In the genomic region with DNA sequence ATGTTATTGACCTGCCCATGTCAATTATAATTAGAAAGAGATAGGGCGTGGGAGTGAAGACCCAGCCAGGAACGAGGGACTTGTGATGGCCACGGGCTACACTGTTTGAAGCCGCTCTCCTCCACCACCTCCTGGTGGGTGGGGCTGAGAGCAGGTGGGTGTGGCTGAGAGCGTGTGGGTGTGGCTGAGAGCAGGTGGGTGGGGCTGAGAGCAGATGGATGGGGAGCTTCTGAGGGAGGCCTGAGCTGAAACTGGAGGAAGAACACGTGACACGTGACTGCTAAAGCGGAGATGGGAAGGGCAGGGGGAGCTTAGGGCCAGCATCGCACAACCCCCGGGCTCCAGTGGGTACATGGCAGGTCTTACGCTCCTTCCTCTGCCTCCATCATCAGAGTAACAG, we compare ENCODE assay signal across 9 mouse cellular contexts. TPM values are rescaled to one million over a fixed set of nuclear protein-coding genes. Genes with fewer than 3 reads are reported as not detected.
A peak's percentile ranks its signal among the peaks of the same experiment; 100 is the strongest.
DNase-seq lines count a peak whose midpoint lies in the region; ATAC-seq lines count a peak whose summit lies in the region.
"Had no signal": no experiment of that assay in that cellular context is flagged by ENCODE, and none has a peak within 500 bp of the region (broad histone marks: within the 10 kb centered on the region; RNA-seq: fewer than 3 reads in every experiment).

No protein-coding gene starts in this region.

- H3K27me3 ChIP-seq in heart, embryonic 16.5 days (ENCODE audit: control insufficient read depth, insufficient read depth, low read length): no peaks in the 10 kb centered on the region
- no peaks in the 10 kb centered on the region for H3K27me3 ChIP-seq in kidney, embryonic 14.5 days (ENCODE audit: control insufficient read depth, insufficient read depth, low read length)
- no peaks in the 10 kb centered on the region for H3K27me3 ChIP-seq in neural tube, embryonic 11.5 days (ENCODE audit: control insufficient read depth, insufficient read depth, low read length)

- DNase-seq in heart, postnatal 10 days: no peak
- peak; percentile 59 for DNase-seq in embryo, embryonic 11 days
- DNase-seq in neural tube, embryonic 11.5 days (ENCODE audit: low spot score): peak; percentile 58
- no peak for DNase-seq in cerebellum, postnatal 36 days
- DNase-seq in cerebellum, postnatal 25 days: no peak
- no peak for DNase-seq in right cerebral cortex, postnatal 14 days

- H3K9me3 ChIP-seq in heart, embryonic 16.5 days (replicated peaks; ENCODE audit: control insufficient read depth, low read length): no peaks in the 10 kb centered on the region
- H3K9me3 ChIP-seq in kidney, embryonic 14.5 days (ENCODE audit: control insufficient read depth, low read length): no peaks in the 10 kb centered on the region
- no peaks in the 10 kb centered on the region for H3K9me3 ChIP-seq in neural tube, embryonic 11.5 days (ENCODE audit: control insufficient read depth, low read length)
- H3K9me3 ChIP-seq: heart, embryonic 15.5 days had no signal

- 14% methylated on average over 11 of the region's 11 CpGs for WGBS in heart, embryonic 16.5 days
- WGBS in kidney, embryonic 14.5 days: 6% methylated on average over 11 of the region's 11 CpGs
- WGBS in neural tube, embryonic 11.5 days: 7% methylated on average over 11 of the region's 11 CpGs

- ATAC-seq in heart, embryonic 16.5 days (replicated peaks; ENCODE audit: extremely low read depth, insufficient read depth, low FRiP score): 0 out of 2 replicates have a peak, but pooled peaks have one; percentile 17
- ATAC-seq in kidney, embryonic 14.5 days (ENCODE audit: low FRiP score, low TSS enrichment): peak; percentile 87
- ATAC-seq in neural tube, embryonic 11.5 days (ENCODE audit: insufficient read depth, low FRiP score, low TSS enrichment): peak; percentile 68; the same call in 1 of the 2 replicates

- H3K27ac ChIP-seq in heart, embryonic 16.5 days (ENCODE audit: low read length): no peak overlapping the region
- no peak overlapping the region for H3K27ac ChIP-seq in kidney, embryonic 14.5 days (ENCODE audit: low read depth, low read length)
- H3K27ac ChIP-seq in neural tube, embryonic 11.5 days (ENCODE audit: low read depth, low read length): no peak overlapping the region
- H3K27ac ChIP-seq: heart, embryonic 15.5 days had no signal

- H3K36me3 ChIP-seq in heart, embryonic 16.5 days (ENCODE audit: control insufficient read depth, insufficient read depth): no peaks in the 10 kb centered on the region
- no peaks in the 10 kb centered on the region for H3K36me3 ChIP-seq in kidney, embryonic 14.5 days (ENCODE audit: control insufficient read depth, insufficient read depth, low read length)
- H3K36me3 ChIP-seq in neural tube, embryonic 11.5 days (ENCODE audit: control insufficient read depth, insufficient read depth, low read length): no peaks in the 10 kb centered on the region
- H3K36me3 ChIP-seq: heart, embryonic 15.5 days had no signal

- no peaks in the 10 kb centered on the region for H3K4me1 ChIP-seq in heart, embryonic 16.5 days (ENCODE audit: control insufficient read depth, insufficient read depth, low read length)
- no peaks in the 10 kb centered on the region for H3K4me1 ChIP-seq in kidney, embryonic 14.5 days (ENCODE audit: control insufficient read depth, insufficient read depth, low read length)
- H3K4me1 ChIP-seq in neural tube, embryonic 11.5 days (ENCODE audit: control insufficient read depth, insufficient read depth, low read length): no peaks in the 10 kb centered on the region
- H3K4me1 ChIP-seq: heart, embryonic 15.5 days had no signal

- no peak overlapping the region for H3K9ac ChIP-seq in heart, embryonic 16.5 days (ENCODE audit: low read length)
- no peak overlapping the region for H3K9ac ChIP-seq in kidney, embryonic 14.5 days (ENCODE audit: low read depth, low read length)
- no peak overlapping the region for H3K9ac ChIP-seq in neural tube, embryonic 11.5 days (ENCODE audit: low read length)
- H3K9ac ChIP-seq: heart, embryonic 15.5 days had no signal

- intact Hi-C loops in heart, postnatal 10 days (cut with DNase I): no loop called here

- H3K4me2 ChIP-seq in heart, embryonic 16.5 days (ENCODE audit: low read depth, low read length): no peak overlapping the region
- H3K4me2 ChIP-seq in kidney, embryonic 14.5 days (replicated peaks; ENCODE audit: low read depth, low read length): no peak overlapping the region
- no peak overlapping the region for H3K4me2 ChIP-seq in neural tube, embryonic 11.5 days (ENCODE audit: low read depth)
- H3K4me2 ChIP-seq: heart, embryonic 15.5 days had no signal

- no peak overlapping the region for H3K4me3 ChIP-seq in heart, embryonic 16.5 days (ENCODE audit: low read length)
- H3K4me3 ChIP-seq in kidney, embryonic 14.5 days (ENCODE audit: low read length): no peak overlapping the region
- no peak overlapping the region for H3K4me3 ChIP-seq in neural tube, embryonic 11.5 days (ENCODE audit: low read depth, low read length)
- H3K4me3 ChIP-seq: heart, embryonic 15.5 days had no signal

RNA-seq across cellular contexts. Expression of a gene that starts 19.9 kb away (rescaled TPM):
- polyA plus RNA-seq in heart, embryonic 16.5 days (2015; fragmentation: Nextera tagmentation; extraction: Ambion mirVana): 2.5 and 2.7 TPM in 2 replicates
- total RNA-seq in heart, postnatal 10 days (2021): 10 to 100 TPM; 12.2 to 12.8 TPM
- 4.7 and 8.7 TPM in 2 replicates for polyA plus RNA-seq in kidney, embryonic 14.5 days (2014; fragmentation: Nextera tagmentation; extraction: Ambion mirVana)
- polyA plus RNA-seq in neural tube, embryonic 11.5 days (2014; fragmentation: Nextera tagmentation; extraction: Ambion mirVana): 2.8 and 3.1 TPM in 2 replicates

RNA-seq across cellular contexts. Expression of a gene that starts 22.4 kb away (rescaled TPM):
- 0.02 TPM in 1 of 2 replicates, not detected in the other for polyA plus RNA-seq in heart, embryonic 16.5 days (2015; fragmentation: Nextera tagmentation; extraction: Ambion mirVana)
- total RNA-seq in heart, postnatal 10 days (2021): not detected
- 0.03 TPM in 1 of 2 replicates, not detected in the other for polyA plus RNA-seq in kidney, embryonic 14.5 days (2014; fragmentation: Nextera tagmentation; extraction: Ambion mirVana)
- polyA plus RNA-seq in neural tube, embryonic 11.5 days (2014; fragmentation: Nextera tagmentation; extraction: Ambion mirVana): 0.12 TPM in 1 of 2 replicates, not detected in the other
- polyA plus RNA-seq: heart, embryonic 15.5 days had no signal

RNA-seq across cellular contexts. Expression of a gene that starts 38.6 kb away (rescaled TPM):
- polyA plus RNA-seq in heart, embryonic 16.5 days (2015; fragmentation: Nextera tagmentation; extraction: Ambion mirVana): 26.3 and 32.3 TPM in 2 replicates
- 10 to 100 TPM; 64.1 to 72.6 TPM for total RNA-seq in heart, postnatal 10 days (2021)
- polyA plus RNA-seq in kidney, embryonic 14.5 days (2014; fragmentation: Nextera tagmentation; extraction: Ambion mirVana): 1.5 and 1.9 TPM in 2 replicates
- 4.3 and 5.3 TPM in 2 replicates for polyA plus RNA-seq in neural tube, embryonic 11.5 days (2014; fragmentation: Nextera tagmentation; extraction: Ambion mirVana)

Comparison
In these comparisons a context has a peak if more than half of its experiments do, and no peak if none do; other contexts are left out.
1. ATAC-seq: peak in every context shown above with its lines; median percentile 87 in kidney, embryonic 14.5 days; 68 in neural tube, embryonic 11.5 days; 17 in heart, embryonic 16.5 days.
2. DNase-seq: peak in embryo, embryonic 11 days (single experiment) and neural tube, embryonic 11.5 days (single experiment); none in heart, postnatal 10 days (0 of 2), cerebellum, postnatal 36 days (0 of 2), cerebellum, postnatal 25 days (0 of 2) and right cerebral cortex, postnatal 14 days (single experiment).